Mouse (Mus musculus): Measurements from ENCODE around the gene Fbxl3.

Gene Fbxl3

GRCm38 (mm10) chr14:103037016-103037415 lies 62.4 kb downstream of the Fbxl3 start:
- DNase-seq (ENCODE audit: low spot score): no peak

- DNase-seq (ENCODE audit: low spot score): no peak
Observed at GRCm38 (mm10) chr14:103034076-103034475, 65.3 kb downstream of the Fbxl3 start.

- DNase-seq (ENCODE audit: low spot score): no peak
Observed at GRCm38 (mm10) chr14:103033271-103033823, 66.0 kb downstream of the Fbxl3 start.

All from testis, postnatal 10 days (tissue).